Mouse (Mus musculus) thymus, postnatal 4 days (tissue): ENCODE data around the gene Fzd2.
"Not testable (repeated sequence)": the region's sequence is repeated elsewhere in the genome, so short reads cannot be mapped to it uniquely, and the experiment has no call there.

Experiments
- DNase-seq: peaks from one replicate; pipeline ENCODE4 v3.0.0; 2021

Gene Fzd2

GRCm38 (mm10) chr11:102604010-102604584 is at the start of gene Fzd2:
Fzd2 (plus strand) TSS chr11:102604396.
- peak; percentile 9 for DNase-seq

GRCm38 (mm10) chr11:102555400-102556030 is 48.7 kb upstream of the Fzd2 start:
- DNase-seq: no peak

- DNase-seq: peak; percentile 93
Measured at GRCm38 (mm10) chr11:102556031-102556715, 48.0 kb upstream of the Fzd2 start, which contains the start of gene Gpatch8. Gpatch8 (minus strand) TSS chr11:102556392.

GRCm38 (mm10) chr11:102556716-102557074 is 47.5 kb upstream of the Fzd2 start:
- DNase-seq: peak; percentile 14

- no peak for DNase-seq
Measured at GRCm38 (mm10) chr11:102557386-102557785, 46.8 kb upstream of the Fzd2 start.

- DNase-seq: no peak
Measured at GRCm38 (mm10) chr11:102558704-102559103, 45.5 kb upstream of the Fzd2 start.

- not testable (repeated sequence) for DNase-seq
Measured at GRCm38 (mm10) chr11:102564952-102565671, 39.1 kb upstream of the Fzd2 start.

GRCm38 (mm10) chr11:102565741-102566140 is 38.5 kb upstream of the Fzd2 start:
- no peak for DNase-seq

- no peak for DNase-seq
Measured at GRCm38 (mm10) chr11:102566290-102566689, 37.9 kb upstream of the Fzd2 start.

- no peak for DNase-seq
Measured at GRCm38 (mm10) chr11:102567157-102567556, 37.0 kb upstream of the Fzd2 start.

- DNase-seq: no peak
Measured at GRCm38 (mm10) chr11:102567723-102568122, 36.5 kb upstream of the Fzd2 start.

GRCm38 (mm10) chr11:102568191-102568590 is 36.0 kb upstream of the Fzd2 start:
- DNase-seq: peak; percentile 38

GRCm38 (mm10) chr11:102568756-102569377 is 35.3 kb upstream of the Fzd2 start:
- DNase-seq: no peak

GRCm38 (mm10) chr11:102572866-102573663 is 31.1 kb upstream of the Fzd2 start:
- peak; percentile 93 for DNase-seq

- no peak for DNase-seq
Measured at GRCm38 (mm10) chr11:102575034-102575433, 29.2 kb upstream of the Fzd2 start.

- DNase-seq: no peak
Measured at GRCm38 (mm10) chr11:102576050-102576754, 28.0 kb upstream of the Fzd2 start.

GRCm38 (mm10) chr11:102578341-102579118 is 25.7 kb upstream of the Fzd2 start:
- DNase-seq: peak; percentile 90

- no peak for DNase-seq
Measured at GRCm38 (mm10) chr11:102579165-102580033, 24.8 kb upstream of the Fzd2 start, which contains the start of gene Gm11627. Gm11627 (minus strand) TSS chr11:102579461.

- DNase-seq: no peak
Measured at GRCm38 (mm10) chr11:102580034-102580330, 24.2 kb upstream of the Fzd2 start.
